Mouse (Mus musculus) bone marrow, adult 2 months (tissue): ENCODE measurements around the gene Syt9.

Experiments
- CTCF ChIP-seq: fragments of 200-500 bp; IDR thresholded peaks from 2 replicates; pipeline ENCODE4 v1.5.1; 2011; ENCODE audit warnings: low read length, control low read depth; ENCODE audit not compliant: control insufficient read depth, insufficient read depth
- POLR2A ChIP-seq: fragments of 200-500 bp; IDR thresholded peaks from 2 replicates; pipeline ENCODE4 v1.6.1; 2011; ENCODE audit warnings: low read depth, mild to moderate bottlenecking, control low read depth, low read length, borderline replicate concordance; ENCODE audit not compliant: control insufficient read depth

GRCm38 (mm10) chr7:107528169-107528772 is 157.7 kb downstream of the Syt9 start:
- no peak for TF ChIP-seq POLR2A
- no peak for TF ChIP-seq CTCF
